Mouse (Mus musculus): ENCODE data around the gene Olr1. TPM values are rescaled to one million over a fixed set of nuclear protein-coding genes. Genes with fewer than 3 reads are reported as not detected.

Olr1 gene
- polyA plus RNA-seq (2012; rRNA removed) = 0.03 and 0.17 TPM in 2 replicates

- no peak for TF ChIP-seq POLR2A (IDR thresholded peaks at IDR 0.05; ENCODE audit: low read depth, low read length)
- no peak for TF ChIP-seq CTCF (conservative IDR thresholded peaks at IDR 0.05; ENCODE audit: insufficient read depth, insufficient read length, low read depth, low read length)
- peaks cover 2% of the 10 kb centered on the region; the same call in 1 of the 2 replicates for H3K4me1 ChIP-seq (ENCODE audit: control insufficient read depth, insufficient read depth, low read length)
- no peak within 1 kb of the TSS for H3K4me3 ChIP-seq (ENCODE audit: insufficient read depth, low read depth, low read length)
- no peaks in the 10 kb centered on the region for H3K36me3 ChIP-seq (ENCODE audit: control insufficient read depth, insufficient read depth, low read length)
- H3K27ac ChIP-seq (ENCODE audit: insufficient read depth, low read depth, low read length) = no peak within 1 kb of the TSS
- 79% methylated on average over 9 of the region's 9 CpGs for WGBS
- DNase-seq = no peak
- no peaks in the 10 kb centered on the region for H3K27me3 ChIP-seq (replicated peaks; ENCODE audit: control insufficient read depth, insufficient read depth, low read length)
Observed at GRCm38 (mm10) chr6:129507024-129507423, at the start of gene Olr1. Gene Olr1 (minus strand): TSS chr6:129507165.

DNA sequence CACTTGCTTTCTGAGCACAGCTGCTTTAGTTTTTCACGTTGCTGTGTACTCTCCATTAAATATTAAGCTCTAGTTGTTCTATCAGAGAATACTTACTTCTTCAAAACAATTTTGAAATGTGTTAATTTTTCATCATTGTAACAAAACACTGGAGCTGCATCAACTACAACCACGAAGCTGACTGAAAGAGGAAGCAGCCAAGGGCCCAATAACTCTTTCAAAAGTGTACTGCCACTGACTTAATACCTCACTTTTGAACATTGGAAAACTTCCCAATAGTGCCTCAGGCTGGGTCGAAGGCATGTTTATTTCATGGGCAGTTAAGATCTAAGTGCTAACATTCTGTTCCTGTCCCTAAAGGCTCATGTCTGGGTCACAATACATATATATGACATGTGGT, 41.0 kb upstream of the Olr1 start:
- H3K4me3 ChIP-seq (ENCODE audit: insufficient read depth, low read depth, low read length) = no peak overlapping the region
- no peaks in the 10 kb centered on the region for H3K27me3 ChIP-seq (replicated peaks; ENCODE audit: control insufficient read depth, insufficient read depth, low read length)
- no peaks in the 10 kb centered on the region for H3K36me3 ChIP-seq (ENCODE audit: control insufficient read depth, insufficient read depth, low read length)
- H3K4me1 ChIP-seq (ENCODE audit: control insufficient read depth, insufficient read depth, low read length) = peaks cover 11% of the 10 kb centered on the region
- no peak for DNase-seq
- no peak for TF ChIP-seq POLR2A (IDR thresholded peaks at IDR 0.05; ENCODE audit: low read depth, low read length)
- no peak for TF ChIP-seq CTCF (conservative IDR thresholded peaks at IDR 0.05; ENCODE audit: insufficient read depth, insufficient read length, low read depth, low read length)
- 29% methylated on average over 3 of the region's 3 CpGs for WGBS
- no peak overlapping the region for H3K27ac ChIP-seq (ENCODE audit: insufficient read depth, low read depth, low read length)

GRCm38 (mm10) chr6:129547277-129547676, 40.3 kb upstream of the Olr1 start:
- H3K4me3 ChIP-seq (ENCODE audit: insufficient read depth, low read depth, low read length) = no peak overlapping the region
- H3K36me3 ChIP-seq (ENCODE audit: control insufficient read depth, insufficient read depth, low read length) = peaks cover 2% of the 10 kb centered on the region
- no peak overlapping the region for H3K27ac ChIP-seq (ENCODE audit: insufficient read depth, low read depth, low read length)
- WGBS = 89% methylated on average over 2 of the region's 2 CpGs
- peaks cover 17% of the 10 kb centered on the region for H3K4me1 ChIP-seq (ENCODE audit: control insufficient read depth, insufficient read depth, low read length)
- no peaks in the 10 kb centered on the region for H3K27me3 ChIP-seq (replicated peaks; ENCODE audit: control insufficient read depth, insufficient read depth, low read length)
- DNase-seq = no peak
- TF ChIP-seq CTCF (conservative IDR thresholded peaks at IDR 0.05; ENCODE audit: insufficient read depth, insufficient read length, low read depth, low read length) = no peak
- TF ChIP-seq POLR2A (IDR thresholded peaks at IDR 0.05; ENCODE audit: low read depth, low read length) = no peak

DNA sequence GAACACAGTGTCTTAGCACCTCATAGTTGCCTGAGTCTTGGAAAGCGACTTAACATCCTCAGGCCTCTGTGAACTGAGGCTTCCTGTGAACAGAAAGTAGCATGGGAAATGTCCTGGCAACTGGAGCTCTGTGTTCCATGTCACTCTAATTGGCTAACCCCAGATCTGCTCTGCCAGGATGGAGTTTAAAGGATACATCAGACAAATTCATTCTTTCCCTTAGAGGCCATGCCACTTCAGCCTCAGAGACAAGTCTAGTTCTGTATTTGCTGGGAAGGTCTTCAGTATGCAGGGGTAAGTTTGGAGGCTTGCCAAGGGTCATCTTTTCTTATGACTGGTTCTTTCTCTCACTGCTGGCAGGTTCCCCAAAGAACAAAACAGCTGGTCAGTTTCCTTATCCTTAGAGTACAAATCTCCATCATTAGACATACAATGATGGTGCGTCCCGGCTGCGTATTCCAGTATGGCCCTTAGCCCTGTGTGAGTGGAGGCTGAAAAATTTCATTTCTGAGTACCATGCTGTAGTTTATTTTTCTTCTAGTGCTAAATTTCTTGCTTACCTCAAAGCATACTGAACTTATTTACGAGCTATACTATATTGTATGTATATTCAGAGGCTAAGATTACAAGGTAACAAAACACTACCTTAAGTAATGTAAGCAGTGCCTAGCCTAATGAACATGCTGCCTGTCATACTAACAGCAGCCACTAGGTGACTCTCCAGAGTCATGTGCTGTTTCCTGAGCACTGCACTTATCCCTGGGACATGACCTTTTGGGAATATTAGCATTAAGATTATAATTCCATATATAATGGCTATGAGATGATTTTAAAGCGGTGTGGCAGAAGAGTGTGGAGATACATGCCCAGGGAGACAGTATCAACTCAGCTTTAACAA, 37.0 kb upstream of the Olr1 start:
- no peaks in the 10 kb centered on the region for H3K27me3 ChIP-seq (replicated peaks; ENCODE audit: control insufficient read depth, insufficient read depth, low read length)
- H3K27ac ChIP-seq (ENCODE audit: insufficient read depth, low read depth, low read length) = peak overlapping the region; percentile 29
- TF ChIP-seq POLR2A (IDR thresholded peaks at IDR 0.05; ENCODE audit: low read depth, low read length) = no peak
- TF ChIP-seq CTCF (conservative IDR thresholded peaks at IDR 0.05; ENCODE audit: insufficient read depth, insufficient read length, low read depth, low read length) = peak; percentile 82
- H3K4me3 ChIP-seq (ENCODE audit: insufficient read depth, low read depth, low read length) = no peak overlapping the region
- WGBS = 56% methylated on average over 6 of the region's 6 CpGs
- H3K36me3 ChIP-seq (ENCODE audit: control insufficient read depth, insufficient read depth, low read length) = peaks cover 24% of the 10 kb centered on the region
- DNase-seq = peak; percentile 86
- peaks cover 17% of the 10 kb centered on the region for H3K4me1 ChIP-seq (ENCODE audit: control insufficient read depth, insufficient read depth, low read length)

- WGBS = 79% methylated on average over 3 of the region's 3 CpGs
Observed at GRCm38 (mm10) chr6:129542540-129542939, 35.6 kb upstream of the Olr1 start.

DNA sequence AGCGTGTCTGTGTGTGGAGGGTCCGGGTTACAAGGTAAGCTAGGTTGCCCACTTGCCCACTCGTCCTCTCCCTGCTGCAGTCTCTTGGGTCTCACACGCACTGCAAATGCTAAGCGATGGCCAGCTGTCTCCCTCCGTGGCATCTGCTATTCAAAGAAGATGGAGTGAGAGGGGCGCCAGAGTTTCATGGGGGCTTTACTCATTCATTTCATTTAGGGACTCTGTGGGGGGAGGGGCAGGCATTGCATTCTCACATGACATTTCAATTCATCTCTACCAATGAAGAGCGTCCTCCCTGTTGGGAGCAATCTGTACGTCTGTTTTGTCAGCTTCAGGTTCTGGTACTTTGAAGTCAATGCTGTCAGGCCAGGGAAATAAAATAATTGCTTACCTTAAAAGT, 35.0 kb upstream of the Olr1 start:
- no peaks in the 10 kb centered on the region for H3K27me3 ChIP-seq (replicated peaks; ENCODE audit: control insufficient read depth, insufficient read depth, low read length)
- TF ChIP-seq CTCF (conservative IDR thresholded peaks at IDR 0.05; ENCODE audit: insufficient read depth, insufficient read length, low read depth, low read length) (no peak), POLR2A (IDR thresholded peaks at IDR 0.05; ENCODE audit: low read depth, low read length) (no peak)
- no peak for DNase-seq
- H3K4me3 ChIP-seq (ENCODE audit: insufficient read depth, low read depth, low read length) = no peak overlapping the region
- WGBS = 80% methylated on average over 9 of the region's 9 CpGs
- H3K36me3 ChIP-seq (ENCODE audit: control insufficient read depth, insufficient read depth, low read length) = peaks cover 37% of the 10 kb centered on the region
- no peak overlapping the region for H3K27ac ChIP-seq (ENCODE audit: insufficient read depth, low read depth, low read length)
- peaks cover 20% of the 10 kb centered on the region; the same call in 1 of the 2 replicates for H3K4me1 ChIP-seq (ENCODE audit: control insufficient read depth, insufficient read depth, low read length)

More at GRCm38 (mm10) chr6:129542540-129542939, 35.6 kb upstream of the Olr1 start:
- DNase-seq = peak; percentile 66
- H3K4me3 ChIP-seq (ENCODE audit: insufficient read depth, low read depth, low read length) = no peak overlapping the region
- peaks cover 17% of the 10 kb centered on the region; the same call in 1 of the 2 replicates for H3K4me1 ChIP-seq (ENCODE audit: control insufficient read depth, insufficient read depth, low read length)
- H3K36me3 ChIP-seq (ENCODE audit: control insufficient read depth, insufficient read depth, low read length) = peaks cover 33% of the 10 kb centered on the region
- no peak for TF ChIP-seq CTCF (conservative IDR thresholded peaks at IDR 0.05; ENCODE audit: insufficient read depth, insufficient read length, low read depth, low read length)
- no peak for TF ChIP-seq POLR2A (IDR thresholded peaks at IDR 0.05; ENCODE audit: low read depth, low read length)
- H3K27ac ChIP-seq (ENCODE audit: insufficient read depth, low read depth, low read length) = peak overlapping the region; percentile 63
- H3K27me3 ChIP-seq (replicated peaks; ENCODE audit: control insufficient read depth, insufficient read depth, low read length) = no peaks in the 10 kb centered on the region

DNA sequence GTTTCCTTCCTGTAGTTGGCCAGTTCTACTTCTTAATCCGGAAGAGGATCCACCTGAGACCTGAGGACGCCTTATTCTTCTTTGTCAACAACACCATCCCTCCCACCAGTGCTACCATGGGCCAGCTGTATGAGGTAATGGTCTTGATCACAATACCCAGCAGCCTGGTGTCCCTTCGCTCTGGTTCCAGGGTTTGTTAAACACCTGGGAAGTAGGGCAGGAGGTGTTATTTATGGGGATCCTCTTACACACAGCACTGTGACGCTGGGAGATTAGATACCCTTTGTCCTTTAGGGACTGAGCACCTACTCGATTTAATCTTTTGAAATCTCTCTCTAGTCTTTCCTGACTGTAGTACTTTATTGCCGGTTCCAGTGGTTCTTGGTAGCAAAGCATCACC, 31.6 kb upstream of the Olr1 start:
- peaks cover 20% of the 10 kb centered on the region; the same call in 1 of the 2 replicates for H3K4me1 ChIP-seq (ENCODE audit: control insufficient read depth, insufficient read depth, low read length)
- no peak for DNase-seq
- peaks cover 41% of the 10 kb centered on the region for H3K36me3 ChIP-seq (ENCODE audit: control insufficient read depth, insufficient read depth, low read length)
- TF ChIP-seq CTCF (conservative IDR thresholded peaks at IDR 0.05; ENCODE audit: insufficient read depth, insufficient read length, low read depth, low read length) = no peak
- TF ChIP-seq POLR2A (IDR thresholded peaks at IDR 0.05; ENCODE audit: low read depth, low read length) = no peak
- H3K4me3 ChIP-seq (ENCODE audit: insufficient read depth, low read depth, low read length) = no peak overlapping the region
- H3K27ac ChIP-seq (ENCODE audit: insufficient read depth, low read depth, low read length) = no peak overlapping the region
- WGBS = 60% methylated on average over 6 of the region's 6 CpGs
- no peaks in the 10 kb centered on the region for H3K27me3 ChIP-seq (replicated peaks; ENCODE audit: control insufficient read depth, insufficient read depth, low read length)

Data from kidney, adult 2 months (tissue).